Mouse (Mus musculus) gastrocnemius, postnatal 14 days (tissue): ENCODE measurements at regions not wholly inside any gene's neighbourhood (a gene's known extent, or its start where the extent isn't known, plus 50 kb on each side); places are given as distances from the start of the nearest gene placed in this dataset.

Experiments used
- DNase-seq: peaks from one replicate; pipeline ENCODE4 v3.0.0; 2021; ENCODE audit warnings: mixed read lengths
- intact Hi-C: fragments of 180-260 bp; cut with DNase I; formaldehyde crosslinking; loops from one replicate; pipeline ENCODE4 v1.15.1; 2025; ENCODE audit warnings: low total_unique reads

DNA sequence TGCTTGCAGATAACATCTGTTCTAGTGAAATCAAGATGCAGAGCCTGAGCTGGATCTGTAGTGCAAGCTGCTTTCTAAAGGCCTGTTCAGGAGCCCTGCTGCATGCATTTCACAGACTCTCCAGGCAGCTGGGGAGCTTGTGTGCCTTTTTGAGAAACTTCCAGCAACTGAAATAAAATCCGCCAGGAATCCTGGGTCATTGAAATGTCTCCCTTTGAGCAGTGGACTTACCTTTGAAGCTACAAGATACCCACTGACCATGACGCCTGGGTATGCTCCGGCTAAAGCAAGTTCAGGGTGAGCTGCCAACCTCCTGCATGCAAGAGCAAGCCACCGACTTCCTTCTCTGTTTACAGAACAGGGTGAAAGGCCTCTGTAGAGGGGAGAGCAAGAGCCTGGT, 278.7 kb downstream of the Cenpw start:
- intact Hi-C loops = no loop called here
- no peak for DNase-seq

DNA sequence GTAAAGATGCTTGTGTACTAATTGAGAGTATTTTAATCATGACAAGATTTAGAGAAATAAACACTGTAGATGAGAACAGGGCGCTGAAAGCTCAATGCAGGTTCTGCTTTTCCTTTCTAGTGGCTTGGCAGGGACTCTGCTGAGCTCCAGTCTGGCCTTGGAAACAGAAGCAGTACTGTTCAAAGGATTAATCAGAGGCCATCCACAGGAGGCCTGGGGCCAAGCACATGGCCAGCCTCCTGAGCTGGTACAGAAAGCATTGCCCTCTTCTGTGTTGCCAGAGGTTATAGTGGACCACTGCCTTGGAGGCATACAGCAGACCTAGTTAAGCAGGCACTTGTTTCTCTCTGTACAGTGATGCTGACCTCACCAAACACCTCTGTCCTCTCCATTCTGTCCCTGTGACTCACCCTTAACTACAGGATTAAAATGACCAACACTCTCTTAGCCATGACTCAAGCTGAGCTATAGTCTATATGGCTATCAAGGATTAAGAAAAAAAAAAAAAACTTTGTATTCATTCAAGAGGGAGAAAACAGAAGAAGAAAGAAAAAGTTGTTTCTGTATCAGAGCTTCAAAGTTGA, 302.5 kb downstream of the Cenpw start:
- intact Hi-C loops = no loop called here

DNA sequence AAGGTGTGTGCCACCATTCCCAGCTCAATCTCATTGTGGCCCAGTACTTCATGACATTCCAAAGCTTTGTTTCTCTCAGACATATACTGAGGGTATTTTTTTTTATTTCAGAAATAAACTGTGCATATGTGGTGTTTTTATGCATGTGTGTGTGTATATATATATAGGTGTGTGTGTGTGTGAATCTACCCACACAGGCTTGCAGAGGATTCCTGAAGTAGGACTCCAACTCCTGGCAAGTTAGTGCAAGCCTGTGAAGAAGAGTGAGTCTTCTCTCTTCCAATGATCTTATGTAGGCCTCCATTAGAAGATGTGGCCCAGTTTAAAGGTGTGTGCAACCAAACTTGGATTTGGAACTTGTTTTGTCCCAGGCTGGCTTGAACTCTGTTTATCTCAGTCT, 328.9 kb upstream of the Rspo3 start:
- intact Hi-C loops = no loop called here
- DNase-seq = no peak

More for the DNA sequence above, 302.5 kb downstream of the Cenpw start:
- DNase-seq = no peak

DNA sequence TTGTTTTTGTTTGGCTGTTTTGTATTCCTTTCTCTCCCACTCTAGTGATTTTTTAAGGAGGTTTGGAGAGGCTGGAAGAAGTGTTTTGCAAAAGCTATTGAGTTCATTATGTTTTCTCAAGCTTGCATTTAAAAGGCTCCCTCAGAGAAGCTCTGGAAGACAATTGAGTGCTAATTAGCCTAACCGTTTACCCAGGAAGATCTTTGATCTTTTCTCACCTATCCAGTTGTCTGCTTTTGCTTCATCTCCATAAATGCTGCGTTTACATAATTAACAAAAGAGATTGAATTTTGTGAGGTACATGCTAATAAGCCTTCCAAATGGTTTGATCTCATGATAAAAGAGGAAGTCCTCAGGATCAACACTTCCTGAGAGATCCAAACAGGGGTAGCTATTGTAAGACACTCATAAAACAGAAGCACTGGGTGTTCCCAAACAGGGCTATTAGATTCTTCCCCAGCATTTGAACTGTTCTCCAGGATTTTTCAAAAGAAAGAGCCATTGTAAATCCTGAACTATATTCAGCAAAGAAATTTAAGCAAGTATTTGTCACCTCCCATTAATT, 320.2 kb upstream of the Rspo3 start:
- no peak for DNase-seq
- intact Hi-C loops = no loop called here

DNA sequence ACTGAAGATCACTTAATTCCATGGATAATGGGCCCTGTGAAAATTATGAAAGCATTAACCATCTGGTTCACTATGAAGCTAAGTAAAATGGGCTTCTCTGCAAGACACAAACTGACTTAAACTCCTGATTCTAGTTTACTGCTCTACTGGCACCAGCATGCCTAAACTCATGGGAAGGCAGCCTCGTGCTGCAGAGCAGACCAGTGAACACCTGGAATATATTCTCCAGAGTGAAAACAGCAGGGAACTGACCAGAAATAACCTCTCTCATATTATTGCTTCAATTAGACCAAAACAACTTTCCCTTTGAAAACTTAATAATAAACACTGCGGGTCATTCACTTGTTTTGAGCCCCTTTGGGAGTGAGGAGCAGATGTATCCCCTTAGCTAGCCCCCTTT, 316.8 kb upstream of the Rspo3 start:
- DNase-seq = no peak
- intact Hi-C loops = no loop called here

DNA sequence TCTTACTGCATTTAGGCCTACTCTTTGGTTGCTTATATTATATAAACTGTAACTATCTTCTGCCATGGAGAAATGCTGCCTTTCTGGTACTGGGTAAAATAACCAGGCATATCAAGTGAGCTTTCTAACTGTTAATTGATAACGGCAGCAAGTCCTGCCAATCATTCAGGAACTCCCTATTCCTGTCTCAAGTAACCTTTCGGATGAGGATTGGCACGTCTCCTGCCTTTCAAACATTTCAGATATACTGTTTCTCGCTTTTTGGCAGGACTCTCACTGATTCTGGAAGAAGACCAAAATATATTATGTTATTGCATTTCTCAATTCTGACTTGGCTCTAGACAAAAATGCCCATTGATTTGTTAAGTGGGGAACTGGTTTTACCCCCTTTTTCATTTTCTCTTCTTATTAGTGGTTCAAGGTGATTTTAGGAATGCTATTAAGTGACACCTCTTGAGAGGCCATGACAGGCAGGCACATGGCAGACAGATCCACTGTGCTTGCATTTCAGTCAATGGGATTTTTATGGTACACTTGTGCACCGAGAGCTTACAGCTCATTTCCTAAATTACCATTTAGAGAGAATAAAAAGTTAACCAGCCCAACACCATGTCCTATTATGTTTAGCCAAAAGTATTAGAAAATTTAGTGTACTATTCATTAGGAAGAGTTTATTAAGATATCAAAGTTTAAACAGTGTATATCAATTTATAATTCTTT, 289.4 kb upstream of the Rspo3 start:
- intact Hi-C loops = no loop called here
- DNase-seq = no peak

DNA sequence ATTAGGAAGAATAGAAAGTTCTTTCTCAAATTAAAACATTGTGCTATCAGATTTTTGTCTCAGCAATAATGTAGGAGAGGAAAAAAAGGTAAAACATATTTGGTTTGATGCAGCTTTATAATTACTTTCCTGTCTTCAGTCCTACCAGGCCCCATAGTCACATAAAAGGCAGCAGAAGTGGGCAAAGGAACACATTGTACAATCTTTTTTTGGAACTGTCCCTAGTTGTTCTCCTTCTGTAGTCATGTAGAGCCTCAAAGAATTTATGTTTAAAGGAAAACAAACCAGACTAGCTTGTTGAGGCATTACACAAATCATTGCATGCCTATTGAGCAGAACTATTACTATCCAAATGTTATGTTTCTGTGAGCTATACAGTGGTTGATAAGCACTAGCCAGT, 288.7 kb upstream of the Rspo3 start:
- DNase-seq = no peak
- intact Hi-C loops = no loop called here

DNA sequence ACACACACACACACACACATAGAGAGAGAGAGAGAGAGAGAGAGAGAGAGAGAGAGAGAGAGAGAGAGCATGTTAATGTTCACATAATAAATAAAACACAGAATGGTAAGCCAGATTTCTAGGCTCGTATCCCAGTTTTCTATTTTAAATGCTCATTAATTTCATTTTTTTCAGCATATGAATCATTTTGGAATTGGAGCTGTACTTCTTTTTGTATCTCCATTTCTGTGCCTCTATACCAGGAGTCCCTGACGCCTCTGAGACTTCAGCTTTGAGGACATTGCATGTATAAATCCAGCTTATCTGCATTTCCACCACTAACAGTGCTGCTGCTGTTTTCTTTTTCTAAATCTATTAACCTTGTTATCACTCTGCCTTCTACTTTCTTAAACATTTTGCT, 287.5 kb upstream of the Rspo3 start:
- no peak for DNase-seq
- intact Hi-C loops = no loop called here

DNA sequence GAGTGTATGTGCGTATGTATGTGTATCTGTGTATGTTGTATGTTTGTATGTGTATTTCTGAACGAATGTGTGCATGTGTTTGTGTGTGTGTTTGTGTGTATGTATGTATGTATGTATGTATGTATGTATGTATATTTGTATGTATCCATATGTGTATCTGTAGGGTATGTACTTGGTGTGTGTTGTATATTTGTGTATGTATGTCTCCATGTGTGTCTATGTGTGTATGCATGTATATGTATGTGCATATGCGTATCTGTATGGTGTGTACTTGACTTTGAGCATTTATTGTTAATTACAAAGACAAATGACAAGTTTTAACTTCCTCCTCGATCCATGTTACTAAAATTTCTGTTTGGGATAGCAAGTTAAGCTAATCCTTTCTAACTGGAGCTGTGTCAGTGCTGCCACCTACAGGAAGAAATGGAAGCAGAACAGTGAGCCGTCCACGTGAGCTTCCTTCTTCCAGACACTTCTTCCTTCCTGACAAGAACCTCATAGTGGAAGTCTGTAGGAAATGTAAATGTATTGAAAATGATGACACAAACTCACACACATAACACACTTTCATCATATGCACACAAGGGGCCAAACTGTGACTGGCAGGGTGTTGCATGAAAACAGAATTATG, 268.4 kb upstream of the Rspo3 start:
- peak; percentile 11 for DNase-seq
- intact Hi-C loops = no loop called here

DNA sequence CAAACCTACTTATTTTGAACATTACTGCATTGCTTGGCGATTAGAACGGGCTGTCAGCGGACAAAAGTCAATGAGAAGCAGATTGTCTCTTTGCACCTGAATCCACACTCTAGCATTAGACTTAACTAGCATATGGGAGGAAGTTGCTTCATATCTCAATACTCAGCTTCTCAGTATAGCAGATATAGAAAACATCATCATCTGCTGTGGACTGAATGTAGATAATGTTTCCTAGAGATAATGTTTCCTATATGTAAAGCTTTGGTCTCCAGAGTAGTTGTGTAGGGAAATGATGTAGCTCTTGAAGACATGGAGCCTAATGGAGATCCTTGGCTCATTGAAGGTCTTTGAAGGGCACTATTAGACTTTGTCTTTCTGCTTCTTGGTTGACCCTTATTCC, 267.0 kb upstream of the Rspo3 start:
- no peak for DNase-seq
- intact Hi-C loops = no loop called here

DNA sequence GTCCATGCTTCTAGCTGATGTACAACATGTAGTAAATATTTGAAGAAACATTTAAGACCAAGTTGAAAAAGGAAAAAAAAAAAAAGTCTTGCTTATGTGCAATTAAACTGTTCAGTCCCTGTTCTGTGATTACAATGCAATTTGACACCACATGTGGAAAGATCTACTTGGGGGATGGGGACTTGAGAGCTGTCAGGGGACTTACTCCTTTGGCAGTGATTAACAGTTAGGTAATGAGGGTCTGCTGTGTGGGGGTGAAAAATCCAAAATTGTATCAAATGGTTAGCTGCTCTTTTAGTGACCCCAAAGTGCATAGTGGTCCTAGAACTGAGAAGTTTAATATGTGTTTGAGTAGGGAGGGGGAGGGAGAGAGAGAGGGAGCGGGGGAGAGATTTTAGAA, 259.0 kb upstream of the Rspo3 start:
- intact Hi-C loops = no loop called here
- DNase-seq = no peak

DNA sequence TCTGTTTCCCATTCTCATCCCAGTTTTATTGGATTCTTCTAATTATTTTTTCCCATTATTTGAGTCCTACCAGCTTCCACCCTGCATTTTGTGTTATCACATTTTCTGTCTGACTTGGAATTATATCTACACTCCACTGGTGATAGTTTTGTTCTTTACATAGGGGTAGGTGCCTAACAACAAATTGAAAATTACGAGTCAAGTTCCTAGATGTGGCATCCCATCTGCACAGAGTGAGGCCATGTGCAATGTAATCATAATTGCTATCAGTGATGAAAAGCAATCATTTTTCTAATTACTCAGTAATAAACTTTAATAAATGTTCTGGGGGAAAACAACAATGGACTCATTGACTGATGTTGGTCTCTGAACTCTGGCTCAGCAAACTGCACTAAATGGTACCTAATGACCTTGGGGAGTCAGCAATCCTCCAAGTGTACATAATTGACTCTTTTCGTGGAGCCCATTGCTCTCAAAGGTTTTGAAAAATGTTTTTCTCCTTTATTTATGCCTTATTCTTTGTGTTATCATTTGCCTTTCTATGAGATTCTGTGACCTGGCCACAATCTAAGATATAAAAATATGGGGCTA, 250.6 kb upstream of the Rspo3 start:
- DNase-seq = no peak
- intact Hi-C loops = no loop called here

DNA sequence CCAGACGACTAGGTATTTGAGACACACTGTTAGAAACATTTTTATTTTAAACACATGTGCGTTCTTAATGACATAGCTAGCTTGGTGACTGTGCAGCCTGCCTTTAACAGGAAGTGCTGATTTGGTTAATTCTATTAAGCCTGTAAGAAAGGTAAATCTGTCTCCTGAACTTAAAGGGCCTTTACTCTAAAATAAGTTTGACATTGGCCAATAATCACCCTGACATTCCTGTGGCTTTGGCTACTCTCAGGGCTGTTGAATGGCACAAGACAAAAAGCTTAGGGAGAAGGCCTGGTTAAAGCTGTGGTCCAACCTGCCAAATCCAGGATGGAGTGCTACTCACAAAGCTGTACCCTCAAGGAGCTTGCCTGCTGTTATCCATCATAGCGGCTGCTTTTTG, 201.0 kb upstream of the Rspo3 start:
- DNase-seq = no peak
- intact Hi-C loops = no loop called here

DNA sequence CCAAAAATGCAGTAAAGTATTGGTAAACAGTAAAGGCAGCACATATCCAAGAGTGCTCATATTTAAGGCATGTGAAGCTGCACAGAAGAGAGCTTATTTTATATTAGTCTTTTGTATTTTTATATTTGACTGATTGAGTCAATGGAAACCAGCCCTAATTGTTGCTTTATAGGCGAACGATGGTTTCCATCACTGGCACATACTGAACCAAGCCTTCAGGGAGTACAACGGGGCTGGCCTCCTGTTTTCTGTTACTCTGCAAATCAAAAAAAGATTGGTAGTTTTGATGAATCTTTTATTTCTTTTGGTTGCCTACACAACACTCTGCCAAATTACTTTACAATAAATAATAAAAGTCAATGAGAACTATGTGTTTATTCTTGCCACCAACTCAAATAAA, 189.7 kb upstream of the Rspo3 start:
- no peak for DNase-seq
- intact Hi-C loops = no loop called here

DNA sequence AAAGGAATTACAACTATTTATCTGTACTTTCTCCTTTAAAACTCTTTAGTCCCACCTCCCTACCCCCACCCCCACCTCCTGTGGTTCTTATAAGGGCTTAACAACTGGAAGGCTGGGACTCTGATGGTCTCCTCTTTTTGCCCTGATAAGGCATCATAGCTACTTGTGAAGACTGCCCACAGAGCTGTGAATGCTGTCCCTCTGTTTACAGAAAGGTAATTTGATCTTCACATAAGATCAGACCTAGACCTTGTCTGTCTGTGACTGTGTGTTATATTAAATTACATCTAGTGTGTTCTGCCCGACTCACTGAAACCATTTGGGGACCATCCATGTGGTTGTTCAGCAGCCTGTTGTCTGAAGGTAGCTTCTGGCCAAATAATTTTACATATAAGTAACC, 175.3 kb upstream of the Rspo3 start:
- no peak for DNase-seq
- intact Hi-C loops = no loop called here

DNA sequence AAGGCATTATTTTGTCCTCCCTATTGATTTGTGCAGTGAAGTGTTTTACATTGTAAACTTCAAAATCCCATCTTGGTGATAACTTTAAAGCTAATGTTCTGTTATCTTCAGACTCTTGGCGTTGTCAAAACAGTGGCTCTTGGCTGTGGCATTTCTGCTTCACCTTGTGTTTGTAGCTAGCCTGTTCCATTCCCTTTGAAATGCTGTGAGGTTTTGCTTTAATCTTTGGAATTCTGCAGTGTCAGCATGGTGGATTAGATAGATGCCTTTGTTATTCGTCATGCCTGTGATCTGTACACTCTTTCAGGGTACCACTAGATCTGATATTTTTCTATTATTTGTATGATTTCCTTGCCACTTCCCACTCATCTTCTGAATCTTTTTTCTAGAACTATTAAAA, 173.0 kb upstream of the Rspo3 start:
- intact Hi-C loops = no loop called here

DNA sequence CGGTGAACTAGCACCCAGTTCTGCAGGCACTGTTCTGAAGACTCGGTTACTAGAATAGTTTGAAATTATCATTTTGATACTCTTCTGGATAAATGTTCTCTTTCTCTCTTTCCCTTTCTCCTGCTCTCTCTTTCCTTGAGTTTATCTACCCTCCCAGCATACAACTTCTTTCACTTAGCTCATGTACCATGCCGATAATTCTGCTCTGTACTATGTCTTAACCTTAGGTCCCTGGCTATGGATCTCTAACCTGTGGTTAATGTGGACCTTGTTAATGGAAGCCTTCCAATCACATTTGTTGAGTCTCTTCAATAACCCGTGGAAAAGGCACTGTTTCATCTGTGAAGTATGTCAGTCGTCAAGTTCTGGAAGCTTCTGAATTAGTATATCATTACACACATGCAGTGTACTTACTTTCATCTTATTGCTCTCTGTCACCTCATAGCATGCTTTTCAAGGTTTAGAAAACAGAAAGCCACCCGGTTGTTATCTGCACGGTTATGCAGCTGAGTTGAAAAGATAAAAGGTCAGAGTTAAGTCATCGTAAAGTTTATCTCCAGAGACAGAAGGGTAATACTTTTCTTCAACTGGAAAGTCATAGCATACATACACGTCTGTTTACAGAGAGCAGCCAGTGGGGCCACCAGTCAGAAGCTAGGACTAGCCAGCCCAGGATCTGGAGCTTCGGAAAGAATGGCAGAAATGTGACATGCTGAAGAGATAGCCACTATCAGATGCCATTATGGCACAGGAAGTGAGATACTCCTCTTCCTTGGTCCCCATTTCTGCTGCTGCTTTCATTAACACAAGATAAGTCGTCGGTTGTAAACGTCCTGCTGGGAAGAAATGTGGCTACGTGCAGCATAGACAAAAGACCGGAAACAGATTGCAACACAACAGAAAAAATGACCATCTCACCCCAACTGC, 157.6 kb upstream of the Rspo3 start:
- intact Hi-C loops = no loop called here
- no peak for DNase-seq

More for the DNA sequence above, 173.0 kb upstream of the Rspo3 start:
- no peak for DNase-seq

DNA sequence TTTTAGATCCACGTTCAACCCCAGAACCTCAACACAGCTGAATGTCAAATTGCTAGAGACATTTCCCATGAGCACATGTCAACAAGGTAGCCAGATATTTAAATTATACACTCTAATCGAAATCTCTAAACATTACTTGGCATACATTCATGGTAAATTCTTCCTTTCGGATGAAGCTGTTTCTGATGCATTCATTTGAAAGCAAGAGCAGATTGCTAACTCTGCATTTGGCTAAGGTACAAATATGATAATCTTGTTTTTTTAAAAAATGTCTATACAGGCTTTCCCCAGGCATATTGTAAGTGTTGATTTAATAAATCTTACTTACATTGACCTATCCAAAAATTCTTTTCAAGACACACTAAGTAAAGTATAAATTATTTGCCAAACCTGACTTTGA, 153.9 kb upstream of the Rspo3 start:
- intact Hi-C loops = no loop called here
- DNase-seq = no peak

DNA sequence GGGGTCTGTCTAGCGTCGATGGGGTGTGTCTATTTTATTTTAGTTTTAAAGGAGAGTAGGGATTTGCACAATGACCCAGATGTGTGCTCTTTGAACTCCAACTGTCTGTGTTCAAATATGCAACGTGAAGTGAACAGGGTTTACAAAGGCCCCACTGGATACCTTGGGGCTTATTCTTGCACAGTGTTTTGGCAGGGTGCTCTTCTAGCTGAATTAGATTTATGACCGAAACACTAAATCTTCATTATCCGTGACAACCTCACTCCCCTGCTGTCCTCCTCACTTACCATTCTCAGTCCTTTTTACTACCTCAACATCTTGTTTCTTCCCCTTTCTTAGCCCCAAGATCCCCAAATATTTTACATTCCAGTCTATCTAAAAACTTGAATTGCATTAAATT, 151.3 kb upstream of the Rspo3 start:
- intact Hi-C loops = no loop called here
- no peak for DNase-seq

DNA sequence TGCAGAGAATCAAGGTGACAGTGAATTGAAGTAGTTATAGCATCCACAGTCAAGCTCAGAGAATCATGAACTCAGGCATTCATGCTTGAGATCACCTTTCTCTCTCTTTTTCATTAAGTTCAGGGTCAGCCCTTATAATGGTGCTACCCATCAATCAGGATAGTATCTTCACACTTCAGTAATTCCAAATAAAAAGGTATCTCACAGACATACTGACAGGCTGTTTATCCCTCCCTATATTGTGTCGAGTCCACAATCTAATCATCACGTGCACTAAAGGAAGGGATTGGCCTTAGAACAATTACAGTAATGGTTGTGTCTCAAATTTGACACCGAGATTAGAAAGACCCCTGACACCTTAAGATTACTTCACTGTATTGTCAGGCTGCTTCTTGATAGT, 138.7 kb upstream of the Rspo3 start:
- intact Hi-C loops = no loop called here
- DNase-seq = no peak
